Mouse (Mus musculus): ENCODE data around the gene Pomgnt1.

Pomgnt1 gene

GRCm38 (mm10) chr4:116174466-116175116, 51.0 kb downstream of the Pomgnt1 start:
- no peak for DNase-seq

GRCm38 (mm10) chr4:116175136-116175535, 51.5 kb downstream of the Pomgnt1 start:
- DNase-seq: no peak

GRCm38 (mm10) chr4:116175711-116176542, 52.3 kb downstream of the Pomgnt1 start:
- DNase-seq: no peak

GRCm38 (mm10) chr4:116176543-116176988, 52.9 kb downstream of the Pomgnt1 start:
- peak; percentile 64 for DNase-seq

- DNase-seq: no peak
Measured at GRCm38 (mm10) chr4:116177140-116177539, 53.5 kb downstream of the Pomgnt1 start.

GRCm38 (mm10) chr4:116182079-116182478, 58.4 kb downstream of the Pomgnt1 start:
- DNase-seq: no peak

GRCm38 (mm10) chr4:116182745-116183144, 59.1 kb downstream of the Pomgnt1 start:
- DNase-seq: no peak

- DNase-seq: no peak
Measured at GRCm38 (mm10) chr4:116185083-116185482, 61.4 kb downstream of the Pomgnt1 start.

- DNase-seq: peak; percentile 19
Measured at GRCm38 (mm10) chr4:116192286-116192835, 68.7 kb downstream of the Pomgnt1 start.

GRCm38 (mm10) chr4:116193583-116194383, 70.1 kb downstream of the Pomgnt1 start:
- no peak for DNase-seq

- peak; percentile 55 for DNase-seq
Measured at GRCm38 (mm10) chr4:116198422-116198821, 74.8 kb downstream of the Pomgnt1 start.

- DNase-seq: no peak
Measured at GRCm38 (mm10) chr4:116204422-116204821, 80.8 kb downstream of the Pomgnt1 start.

- DNase-seq: no peak
Measured at GRCm38 (mm10) chr4:116206531-116206930, 82.9 kb downstream of the Pomgnt1 start.

GRCm38 (mm10) chr4:116208891-116209290, 85.3 kb downstream of the Pomgnt1 start:
- DNase-seq: no peak
